Mouse (Mus musculus): ENCODE measurements at regions not wholly inside any gene's neighbourhood (a gene's known extent, or its start where the extent isn't known, plus 50 kb on each side); places are given as distances from the start of the nearest gene placed in this dataset.
"Not testable (repeated sequence)": the region's sequence is repeated elsewhere in the genome, so short reads cannot be mapped to it uniquely, and the experiment has no call there.

DNA sequence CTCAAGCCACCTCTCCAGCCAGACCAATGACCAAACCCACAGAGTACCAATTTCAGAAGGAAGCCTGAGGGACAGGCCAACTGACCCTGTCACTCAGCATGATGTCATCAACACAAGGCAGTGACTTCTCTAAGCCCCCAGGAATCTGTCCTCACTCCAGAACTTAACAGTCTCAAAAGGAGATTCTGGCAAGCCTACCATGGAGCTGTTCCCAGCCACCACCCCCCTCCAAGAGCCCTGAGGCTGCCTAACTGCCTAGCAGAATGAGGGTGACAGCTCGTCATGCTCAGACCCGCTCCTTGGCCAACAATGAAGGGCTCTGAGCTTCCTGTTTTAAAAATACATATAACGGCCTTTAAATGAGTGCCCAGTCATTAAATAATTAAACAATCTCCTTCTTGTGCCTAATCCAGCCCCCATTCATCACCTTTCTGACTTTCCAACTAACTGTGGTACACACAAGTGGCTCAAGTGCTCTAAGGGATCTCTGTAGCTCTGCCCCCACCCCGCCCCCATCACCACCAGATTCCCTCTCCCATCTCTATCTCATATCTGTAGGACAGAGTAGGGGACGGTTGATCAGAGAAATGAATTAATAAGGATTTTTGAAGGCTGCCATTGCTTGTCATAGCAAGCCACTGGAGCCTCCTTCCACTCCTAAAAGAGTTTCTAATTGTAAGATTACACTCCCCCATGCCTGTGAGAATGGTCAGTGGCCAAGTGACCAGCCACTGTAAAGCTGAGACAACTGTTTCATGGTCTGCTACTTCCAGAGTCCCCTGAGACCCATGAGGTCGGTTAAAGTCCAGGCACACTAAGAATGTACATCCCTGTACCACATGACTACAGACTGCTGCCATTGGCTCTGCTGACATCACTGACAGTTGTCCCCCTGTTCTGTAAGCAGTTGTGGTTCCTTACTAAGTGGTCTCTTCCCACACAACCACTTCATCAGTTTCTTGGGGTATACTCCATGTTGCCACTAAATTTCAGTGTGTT is 188.1 kb upstream of the Irx4 start:
- Histone ChIP-seq H3K4me1 (ENCODE audit: insufficient read depth, low read depth, low read length) (no peaks in the 10 kb centered on the region), H3K4me3 (ENCODE audit: low read depth, low read length) (no peak overlapping the region), H3K9me3 (replicated peaks) (peaks cover 75% of the 10 kb centered on the region), H3K36me3 (replicated peaks) (no peaks in the 10 kb centered on the region), H3K27me3 (ENCODE audit: insufficient read depth, low read length) (no peaks in the 10 kb centered on the region)
- DNase-seq (ENCODE audit: low spot score) = no peak
- TF ChIP-seq CTCF (IDR thresholded peaks at IDR 0.05; ENCODE audit: low read depth, low read length) (no peak), POLR2AphosphoS5 (IDR thresholded peaks at IDR 0.05; ENCODE audit: insufficient replicate concordance, low read depth, low read length) (no peak), GATA2 (IDR thresholded peaks at IDR 0.05; ENCODE audit: borderline replicate concordance, low read depth, low read length) (no peak), GATA1 (IDR thresholded peaks at IDR 0.05; ENCODE audit: borderline replicate concordance, low read length) (no peak), TAL1 (conservative IDR thresholded peaks at IDR 0.05; ENCODE audit: low read depth, low read length) (no peak)
- no peak for ATAC-seq (ENCODE audit: extremely low read depth, insufficient number of reproducible peaks, low FRiP score, poor library complexity, severe bottlenecking)

DNA sequence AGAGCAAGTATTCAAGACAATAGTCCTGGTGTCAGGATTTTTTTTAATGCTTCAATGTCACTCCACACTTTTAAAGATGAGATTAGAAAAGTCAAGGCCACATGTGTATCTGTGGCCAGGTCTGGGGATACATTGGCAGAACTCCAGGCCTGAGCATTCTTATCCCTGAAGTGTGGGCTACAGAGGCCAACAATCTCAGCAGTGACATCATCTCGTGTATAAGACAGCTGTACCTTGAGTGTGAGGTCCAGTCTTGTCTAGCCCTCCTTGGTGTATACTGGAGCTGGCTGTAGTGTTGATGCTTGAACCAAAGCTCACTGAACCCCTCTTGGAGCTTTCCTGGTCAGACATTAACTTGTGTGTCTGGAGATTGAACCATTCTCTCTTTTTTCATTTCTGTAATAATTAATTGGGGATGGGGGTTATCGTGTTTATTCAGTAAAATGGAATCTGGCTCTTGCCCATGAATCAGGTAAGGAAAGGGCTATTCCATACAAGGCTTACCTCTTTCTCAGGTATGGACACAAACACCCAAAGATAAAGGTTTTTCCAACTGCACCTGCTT is 182.3 kb upstream of the Irx4 start:
- no peaks in the 10 kb centered on the region for H3K36me3 ChIP-seq (replicated peaks)
- ATAC-seq (ENCODE audit: extremely low read depth, insufficient number of reproducible peaks, low FRiP score, poor library complexity, severe bottlenecking) = no peak

DNA sequence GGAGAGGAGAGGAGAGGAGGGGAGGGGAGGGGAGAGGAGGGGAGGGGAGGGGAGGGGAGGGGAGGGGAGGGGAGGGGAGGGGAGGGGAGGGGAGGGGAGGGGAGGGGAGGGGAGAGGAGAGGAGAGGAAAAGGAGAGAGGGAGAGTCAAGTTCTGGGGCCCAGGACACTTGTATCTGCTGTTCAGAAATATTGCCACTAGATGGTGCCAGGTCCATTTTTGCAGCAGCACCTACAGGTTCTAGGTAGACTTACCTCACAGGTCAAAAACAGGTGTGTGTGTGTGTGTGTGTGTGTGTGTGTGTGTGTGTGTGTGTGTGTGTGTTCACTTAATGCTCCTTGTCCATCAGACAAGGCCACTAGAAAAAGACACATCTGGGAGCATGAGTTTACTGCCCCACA is 172.5 kb upstream of the Irx4 start:
- not testable (repeated sequence) for H3K4me3 ChIP-seq (ENCODE audit: low read depth, low read length); ATAC-seq (ENCODE audit: extremely low read depth, insufficient number of reproducible peaks, low FRiP score, poor library complexity, severe bottlenecking); H3K4me1 ChIP-seq (ENCODE audit: insufficient read depth, low read depth, low read length); H3K27me3 ChIP-seq (ENCODE audit: insufficient read depth, low read length); H3K36me3 ChIP-seq (replicated peaks); DNase-seq (ENCODE audit: low spot score)
- peaks cover 51% of the 10 kb centered on the region for H3K9me3 ChIP-seq (replicated peaks)

More for the DNA sequence above, 182.3 kb upstream of the Irx4 start:
- Histone ChIP-seq H3K4me1 (ENCODE audit: insufficient read depth, low read depth, low read length) (no peaks in the 10 kb centered on the region), H3K4me3 (ENCODE audit: low read depth, low read length) (no peak overlapping the region), H3K27me3 (ENCODE audit: insufficient read depth, low read length) (no peaks in the 10 kb centered on the region), H3K9me3 (replicated peaks) (peaks cover 59% of the 10 kb centered on the region)
- TF ChIP-seq TAL1 (conservative IDR thresholded peaks at IDR 0.05; ENCODE audit: low read depth, low read length) (no peak), GATA2 (IDR thresholded peaks at IDR 0.05; ENCODE audit: borderline replicate concordance, low read depth, low read length) (no peak), CTCF (IDR thresholded peaks at IDR 0.05; ENCODE audit: low read depth, low read length) (no peak), POLR2AphosphoS5 (IDR thresholded peaks at IDR 0.05; ENCODE audit: insufficient replicate concordance, low read depth, low read length) (no peak), GATA1 (IDR thresholded peaks at IDR 0.05; ENCODE audit: borderline replicate concordance, low read length) (no peak)
- no peak for DNase-seq (ENCODE audit: low spot score)

DNA sequence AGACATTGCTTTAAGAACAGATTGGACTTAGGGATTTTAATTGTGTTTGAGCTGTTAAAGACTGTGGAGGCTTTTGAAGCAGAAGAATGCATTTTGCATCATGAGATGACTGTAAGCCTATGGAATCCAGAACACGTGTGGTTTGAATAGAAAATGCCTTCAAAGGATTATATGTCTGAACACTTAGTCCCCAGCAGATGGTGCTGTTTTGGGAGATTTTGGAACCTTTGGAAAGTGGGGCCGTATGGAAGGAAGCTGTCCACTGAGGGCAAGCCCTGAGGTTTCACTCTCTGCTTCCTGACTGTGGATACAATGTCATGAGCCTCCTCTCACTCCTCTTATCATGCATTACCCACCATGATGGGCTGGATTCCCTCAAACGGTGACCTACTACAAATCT is 168.4 kb upstream of the Irx4 start:
- Histone ChIP-seq H3K27me3 (ENCODE audit: insufficient read depth, low read length) (no peaks in the 10 kb centered on the region), H3K36me3 (replicated peaks) (no peaks in the 10 kb centered on the region), H3K9me3 (replicated peaks) (peaks cover 48% of the 10 kb centered on the region), H3K4me3 (ENCODE audit: low read depth, low read length) (no peak overlapping the region), H3K4me1 (ENCODE audit: insufficient read depth, low read depth, low read length) (no peaks in the 10 kb centered on the region)
- DNase-seq (ENCODE audit: low spot score) (no peak), ATAC-seq (ENCODE audit: extremely low read depth, insufficient number of reproducible peaks, low FRiP score, poor library complexity, severe bottlenecking) (no peak)
- no peak for TF ChIP-seq GATA1 (IDR thresholded peaks at IDR 0.05; ENCODE audit: borderline replicate concordance, low read length)
- no peak for TF ChIP-seq POLR2AphosphoS5 (IDR thresholded peaks at IDR 0.05; ENCODE audit: insufficient replicate concordance, low read depth, low read length)
- TF ChIP-seq CTCF (IDR thresholded peaks at IDR 0.05; ENCODE audit: low read depth, low read length) = no peak
- TF ChIP-seq GATA2 (IDR thresholded peaks at IDR 0.05; ENCODE audit: borderline replicate concordance, low read depth, low read length) = no peak
- no peak for TF ChIP-seq TAL1 (conservative IDR thresholded peaks at IDR 0.05; ENCODE audit: low read depth, low read length)

DNA sequence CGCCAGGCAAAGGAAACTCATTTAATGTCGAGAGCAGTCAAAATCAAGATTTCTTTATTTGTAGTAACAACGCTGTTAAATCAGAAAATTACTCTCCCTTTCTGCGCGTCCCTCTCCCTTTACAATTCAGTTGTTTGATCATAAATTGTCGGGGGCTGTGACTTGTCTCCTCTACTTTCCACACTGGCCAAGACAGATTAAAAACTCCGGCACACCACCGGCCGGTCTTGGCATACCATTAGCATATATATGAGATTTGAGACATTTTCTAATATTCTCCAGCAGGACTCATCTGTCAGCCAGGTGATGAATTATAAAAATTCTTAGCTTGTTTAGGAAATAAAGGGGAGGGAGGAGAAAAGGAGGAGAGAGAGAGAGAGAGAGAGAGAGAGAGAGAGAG is 162.8 kb upstream of the Irx4 start:
- no peaks in the 10 kb centered on the region for H3K27me3 ChIP-seq (ENCODE audit: insufficient read depth, low read length)
- no peaks in the 10 kb centered on the region for H3K4me1 ChIP-seq (ENCODE audit: insufficient read depth, low read depth, low read length)
- DNase-seq (ENCODE audit: low spot score) (no peak), ATAC-seq (ENCODE audit: extremely low read depth, insufficient number of reproducible peaks, low FRiP score, poor library complexity, severe bottlenecking) (no peak)
- TF ChIP-seq TAL1 (conservative IDR thresholded peaks at IDR 0.05; ENCODE audit: low read depth, low read length) (no peak), GATA1 (IDR thresholded peaks at IDR 0.05; ENCODE audit: borderline replicate concordance, low read length) (no peak), CTCF (IDR thresholded peaks at IDR 0.05; ENCODE audit: low read depth, low read length) (no peak), POLR2AphosphoS5 (IDR thresholded peaks at IDR 0.05; ENCODE audit: insufficient replicate concordance, low read depth, low read length) (no peak), GATA2 (IDR thresholded peaks at IDR 0.05; ENCODE audit: borderline replicate concordance, low read depth, low read length) (no peak)
- no peak overlapping the region for H3K4me3 ChIP-seq (ENCODE audit: low read depth, low read length)
- peaks cover 27% of the 10 kb centered on the region for H3K9me3 ChIP-seq (replicated peaks)
- no peaks in the 10 kb centered on the region for H3K36me3 ChIP-seq (replicated peaks)

DNA sequence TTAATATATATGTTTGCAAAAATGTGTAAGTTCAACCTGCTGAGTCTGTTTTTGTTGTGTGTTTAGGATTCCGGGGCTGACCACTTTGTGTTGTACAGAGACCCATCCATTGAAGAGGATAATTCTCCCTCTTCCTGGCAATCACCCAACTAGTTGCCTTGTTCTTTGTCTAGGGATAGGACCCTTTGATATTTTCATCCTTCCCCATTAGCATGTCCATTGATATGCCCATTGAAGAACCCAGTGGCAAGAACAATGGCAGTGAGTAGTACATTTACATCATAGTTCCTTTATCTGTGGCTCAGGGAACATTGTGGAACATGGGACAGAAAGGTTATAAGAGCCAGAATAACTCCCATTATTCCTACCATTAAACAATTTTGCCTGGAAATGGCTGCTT is 160.9 kb upstream of the Irx4 start:
- no peaks in the 10 kb centered on the region for H3K27me3 ChIP-seq (ENCODE audit: insufficient read depth, low read length)
- H3K36me3 ChIP-seq (replicated peaks) = no peaks in the 10 kb centered on the region
- no peaks in the 10 kb centered on the region for H3K4me1 ChIP-seq (ENCODE audit: insufficient read depth, low read depth, low read length)
- no peak for DNase-seq (ENCODE audit: low spot score)
- no peak for ATAC-seq (ENCODE audit: extremely low read depth, insufficient number of reproducible peaks, low FRiP score, poor library complexity, severe bottlenecking)
- TF ChIP-seq CTCF (IDR thresholded peaks at IDR 0.05; ENCODE audit: low read depth, low read length) (no peak), TAL1 (conservative IDR thresholded peaks at IDR 0.05; ENCODE audit: low read depth, low read length) (no peak), GATA1 (IDR thresholded peaks at IDR 0.05; ENCODE audit: borderline replicate concordance, low read length) (no peak), GATA2 (IDR thresholded peaks at IDR 0.05; ENCODE audit: borderline replicate concordance, low read depth, low read length) (no peak), POLR2AphosphoS5 (IDR thresholded peaks at IDR 0.05; ENCODE audit: insufficient replicate concordance, low read depth, low read length) (no peak)
- peaks cover 24% of the 10 kb centered on the region for H3K9me3 ChIP-seq (replicated peaks)
- H3K4me3 ChIP-seq (ENCODE audit: low read depth, low read length) = no peak overlapping the region

All from G1E (cell line).